Mouse (Mus musculus) midbrain, embryonic 10.5 days (tissue): ENCODE data around the gene Gm10322. TPM values are rescaled to one million over a fixed set of nuclear protein-coding genes. Genes with fewer than 3 reads are reported as not detected.

ENCODE experiments used
- DNase-seq: peaks from one replicate; pipeline ENCODE4 v3.0.0-alpha.2; 2017; ENCODE audit warnings: low spot score
- H3K27ac ChIP-seq: fragments of 300-500 bp; sonication (generic); replicated peaks from 2 replicates; pipeline ENCODE4 v1.5.1; 2016; ENCODE audit warnings: mild to moderate bottlenecking
- H3K27me3 ChIP-seq: fragments of 300-500 bp; sonication (generic); 2 replicates; pipeline ENCODE4 v1.6.1; 2016; ENCODE audit warnings: low read depth, mild to moderate bottlenecking; ENCODE audit not compliant: poor library complexity, severe bottlenecking
- H3K36me3 ChIP-seq: fragments of 300-500 bp; sonication (generic); 2 replicates; pipeline ENCODE4 v1.6.1; 2016; ENCODE audit warnings: mild to moderate bottlenecking, moderate library complexity
- H3K4me1 ChIP-seq: fragments of 300-500 bp; sonication (generic); 2 replicates; pipeline ENCODE4 v1.6.1; 2016
- H3K4me3 ChIP-seq: fragments of 300-500 bp; sonication (generic); 2 replicates; pipeline ENCODE4 v1.5.1; 2016; ENCODE audit warnings: mild to moderate bottlenecking, moderate library complexity
- H3K9me3 ChIP-seq: fragments of 300-500 bp; sonication (generic); replicated peaks from 2 replicates; pipeline ENCODE4 v1.6.1; 2016; ENCODE audit warnings: mild to moderate bottlenecking
- WGBS: fragments of 180-500 bp; shearing (Covaris S2); methylation state at CpG from one replicate; pipeline ENCODE4 v1.1.7; 2016; 5-methylcytosine and 5-hydroxymethylcytosine counted together
- polyA plus RNA-seq: library from polyadenylated mRNA; unstranded; fragments of >200 nt; fragmentation: Nextera tagmentation; extraction: Ambion mirVana; gene quantifications from 2 replicates; pipeline ENCODE4 v1.2.1, GENCODE M21; 2016

The Gm10322 gene
- polyA plus RNA-seq, 1 experiment from 2014 or later: not detected

DNA sequence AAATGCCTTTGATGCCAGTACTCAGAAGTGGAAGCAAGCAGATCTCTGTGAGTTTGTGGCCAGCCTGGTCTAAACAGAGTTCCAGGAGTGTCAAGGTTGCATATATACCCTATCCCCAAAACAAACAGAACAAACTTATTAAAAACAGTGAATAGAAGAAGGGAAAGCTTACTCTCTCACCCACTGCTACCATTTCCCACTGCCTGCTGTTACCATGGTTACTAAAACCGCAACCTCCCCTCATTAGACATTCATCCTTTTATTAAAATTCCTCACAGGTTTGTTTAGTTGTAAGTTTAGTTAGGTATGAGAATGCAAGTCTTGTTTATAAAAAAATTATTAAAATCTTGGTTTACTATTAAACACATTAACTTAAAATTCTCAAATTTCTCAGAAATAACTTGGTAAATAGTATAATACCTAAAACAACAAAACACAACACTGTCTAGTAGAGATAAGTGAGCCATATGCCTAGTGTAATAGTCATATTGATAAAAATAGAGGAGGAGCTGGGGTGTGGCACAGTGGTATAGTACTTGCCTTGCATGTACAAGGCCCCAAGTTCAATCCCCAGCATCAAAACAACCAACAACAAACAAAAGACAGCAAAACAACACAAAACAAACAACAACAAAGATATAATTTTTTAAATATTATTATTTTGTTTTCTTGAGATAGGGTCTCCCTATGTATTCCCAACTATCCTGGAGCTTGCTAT, 33.9 kb upstream of the Gm10322 start:
- no peak overlapping the region for H3K4me3 ChIP-seq
- H3K4me1 ChIP-seq: peaks cover 21% of the 10 kb centered on the region
- 76% methylated on average over 1 of the region's 1 CpGs for WGBS
- H3K27ac ChIP-seq: no peak overlapping the region
- H3K36me3 ChIP-seq: 0 out of 2 replicates have a peak, but pooled peaks cover 7% of the 10 kb centered on the region
- H3K9me3 ChIP-seq: no peaks in the 10 kb centered on the region
- H3K27me3 ChIP-seq: no peaks in the 10 kb centered on the region
- DNase-seq: no peak

DNA sequence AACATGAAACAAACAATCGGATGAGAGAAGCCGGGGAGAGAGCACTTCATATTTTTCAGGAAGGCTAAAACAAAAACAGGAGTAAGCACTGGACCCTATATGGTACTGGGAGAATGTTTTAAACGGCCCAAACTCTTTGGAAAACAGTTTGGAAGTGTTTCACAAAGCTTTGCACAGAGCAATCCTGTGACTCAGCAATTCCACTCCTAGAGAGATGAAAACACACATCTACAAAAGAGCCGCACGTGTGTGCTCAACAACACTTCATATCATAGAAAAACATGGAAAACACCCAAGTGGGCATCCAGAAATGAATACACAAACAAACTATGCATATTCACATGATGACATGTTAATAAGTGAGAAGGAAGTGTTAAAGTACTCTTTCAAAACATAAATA, 30.2 kb upstream of the Gm10322 start:
- H3K27me3 ChIP-seq: no peaks in the 10 kb centered on the region
- no peak overlapping the region for H3K27ac ChIP-seq
- peaks cover 4% of the 10 kb centered on the region for H3K4me1 ChIP-seq
- no peak overlapping the region for H3K4me3 ChIP-seq
- no peak for DNase-seq
- 92% methylated on average over 5 of the region's 5 CpGs for WGBS
- 0 out of 2 replicates have a peak, but pooled peaks cover 7% of the 10 kb centered on the region for H3K36me3 ChIP-seq
- H3K9me3 ChIP-seq: no peaks in the 10 kb centered on the region

DNA sequence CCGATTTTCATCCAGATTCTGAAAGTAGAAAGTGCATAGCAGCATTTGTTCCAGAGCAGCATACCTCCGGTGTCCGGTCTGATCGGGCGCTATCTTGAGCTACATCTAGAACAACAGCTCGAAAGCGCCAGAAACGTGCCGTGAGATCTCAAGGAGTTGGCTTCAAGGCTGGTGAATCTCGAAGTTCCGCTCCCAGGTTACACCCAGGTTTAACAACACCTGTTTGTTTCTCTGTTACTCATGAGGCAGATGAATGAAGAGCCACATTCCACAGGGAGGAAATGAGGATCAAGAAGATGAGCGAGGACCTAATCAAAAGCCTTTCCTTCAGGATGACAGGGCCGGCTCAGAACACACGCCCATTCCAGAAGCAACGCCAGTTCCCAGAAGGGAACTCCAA, 29.0 kb upstream of the Gm10322 start:
- Histone ChIP-seq H3K4me1 (peaks cover under 1% of the 10 kb centered on the region; the same call in 1 of the 2 replicates), H3K9me3 (no peaks in the 10 kb centered on the region), H3K27me3 (no peaks in the 10 kb centered on the region), H3K4me3 (no peak overlapping the region), H3K36me3 (0 out of 2 replicates have a peak, but pooled peaks cover 7% of the 10 kb centered on the region), H3K27ac (no peak overlapping the region)
- no peak for DNase-seq
- WGBS: 94% methylated on average over 15 of the region's 15 CpGs

DNA sequence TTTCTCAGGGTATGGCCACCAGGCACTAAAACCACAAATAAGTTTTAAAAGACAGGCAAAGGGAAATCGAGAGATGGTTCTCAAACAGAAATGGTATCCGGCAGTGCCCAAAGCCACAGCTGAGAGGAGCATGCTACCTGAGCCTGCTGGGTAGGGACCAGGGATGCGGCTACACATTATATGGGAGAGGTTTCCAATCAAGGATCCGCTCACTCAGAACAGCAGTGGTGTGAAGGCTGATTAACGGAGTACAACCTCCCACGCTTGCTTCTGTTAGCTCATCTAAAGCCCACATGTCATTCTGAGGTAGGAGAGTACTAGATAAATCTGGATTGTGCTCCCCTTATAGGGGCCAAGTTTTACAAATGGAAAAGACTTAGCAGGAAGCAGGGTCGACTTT, 27.7 kb upstream of the Gm10322 start:
- H3K27me3 ChIP-seq: no peaks in the 10 kb centered on the region
- H3K36me3 ChIP-seq: 0 out of 2 replicates have a peak, but pooled peaks cover 4% of the 10 kb centered on the region
- no peaks in the 10 kb centered on the region for H3K9me3 ChIP-seq
- no peak overlapping the region for H3K27ac ChIP-seq
- H3K4me3 ChIP-seq: no peak overlapping the region
- no peaks in the 10 kb centered on the region for H3K4me1 ChIP-seq
- WGBS: 93% methylated on average over 7 of the region's 7 CpGs
- no peak for DNase-seq

DNA sequence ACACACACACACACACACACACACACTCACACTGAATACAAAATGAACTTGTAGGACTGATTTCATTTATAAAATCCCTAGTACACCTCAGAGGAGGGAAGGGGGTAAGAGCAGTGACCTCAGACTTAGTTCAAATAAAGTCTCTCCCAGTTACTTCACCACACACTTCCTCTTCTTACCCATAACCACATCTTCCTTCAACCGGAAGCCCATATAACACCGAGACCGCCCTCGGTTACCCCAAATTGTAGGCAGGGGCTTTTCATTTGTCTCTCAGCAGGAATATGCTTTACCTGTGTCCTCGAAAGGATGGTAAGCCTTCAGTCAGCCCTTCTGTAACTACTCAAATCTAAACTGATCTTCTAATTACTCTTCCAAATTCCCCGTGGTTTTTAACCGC, 26.4 kb upstream of the Gm10322 start:
- Histone ChIP-seq H3K9me3 (no peaks in the 10 kb centered on the region), H3K36me3 (no peaks in the 10 kb centered on the region), H3K27me3 (no peaks in the 10 kb centered on the region), H3K27ac (no peak overlapping the region), H3K4me3 (no peak overlapping the region), H3K4me1 (no peaks in the 10 kb centered on the region)
- WGBS: 94% methylated on average over 7 of the region's 7 CpGs
- no peak for DNase-seq

DNA sequence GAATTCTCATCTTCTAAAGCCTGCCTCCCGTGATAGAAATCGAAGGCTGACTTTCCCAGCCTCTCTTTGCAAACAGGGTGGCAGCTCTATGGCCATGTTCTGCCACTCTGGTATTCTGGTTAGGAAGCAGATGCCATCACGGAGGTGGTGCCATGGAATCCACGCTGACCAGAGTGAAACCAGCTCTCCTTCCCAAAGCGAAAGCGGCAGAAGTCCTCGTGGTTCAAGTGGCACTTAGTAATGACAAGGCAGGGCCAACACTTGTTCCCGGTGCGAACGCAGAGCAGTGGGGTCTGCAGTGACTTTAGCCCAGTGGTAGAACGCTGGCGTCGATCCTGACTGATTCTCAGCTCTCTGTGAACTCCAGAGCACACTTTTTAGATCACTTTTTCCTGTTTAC, 26.0 kb upstream of the Gm10322 start:
- no peaks in the 10 kb centered on the region for H3K27me3 ChIP-seq
- DNase-seq: no peak
- no peaks in the 10 kb centered on the region for H3K9me3 ChIP-seq
- H3K36me3 ChIP-seq: no peaks in the 10 kb centered on the region
- no peaks in the 10 kb centered on the region for H3K4me1 ChIP-seq
- no peak overlapping the region for H3K27ac ChIP-seq
- WGBS: 93% methylated on average over 13 of the region's 13 CpGs
- H3K4me3 ChIP-seq: no peak overlapping the region

DNA sequence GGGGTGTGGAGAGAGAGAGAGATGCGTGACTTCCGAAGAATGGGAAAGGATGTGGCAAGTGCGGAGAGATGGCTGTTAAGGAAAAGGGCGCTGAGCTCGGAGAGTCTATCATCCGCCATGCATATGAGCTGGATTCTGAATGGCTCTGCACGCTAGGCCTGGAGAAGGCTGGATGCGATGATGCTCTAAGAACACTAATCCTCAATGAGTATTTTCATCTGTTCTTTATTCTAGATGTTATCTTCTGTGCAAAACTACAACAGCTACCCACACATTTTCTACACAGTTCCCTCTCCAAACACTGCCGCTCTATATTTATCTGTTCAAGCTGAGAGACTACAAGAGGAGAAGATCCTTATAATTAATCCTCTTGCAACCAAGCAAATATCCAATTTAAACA, 25.3 kb upstream of the Gm10322 start:
- Histone ChIP-seq H3K4me3 (no peak overlapping the region), H3K36me3 (no peaks in the 10 kb centered on the region), H3K27me3 (no peaks in the 10 kb centered on the region), H3K27ac (no peak overlapping the region), H3K9me3 (no peaks in the 10 kb centered on the region), H3K4me1 (no peaks in the 10 kb centered on the region)
- no peak for DNase-seq
- WGBS: 94% methylated on average over 9 of the region's 9 CpGs

DNA sequence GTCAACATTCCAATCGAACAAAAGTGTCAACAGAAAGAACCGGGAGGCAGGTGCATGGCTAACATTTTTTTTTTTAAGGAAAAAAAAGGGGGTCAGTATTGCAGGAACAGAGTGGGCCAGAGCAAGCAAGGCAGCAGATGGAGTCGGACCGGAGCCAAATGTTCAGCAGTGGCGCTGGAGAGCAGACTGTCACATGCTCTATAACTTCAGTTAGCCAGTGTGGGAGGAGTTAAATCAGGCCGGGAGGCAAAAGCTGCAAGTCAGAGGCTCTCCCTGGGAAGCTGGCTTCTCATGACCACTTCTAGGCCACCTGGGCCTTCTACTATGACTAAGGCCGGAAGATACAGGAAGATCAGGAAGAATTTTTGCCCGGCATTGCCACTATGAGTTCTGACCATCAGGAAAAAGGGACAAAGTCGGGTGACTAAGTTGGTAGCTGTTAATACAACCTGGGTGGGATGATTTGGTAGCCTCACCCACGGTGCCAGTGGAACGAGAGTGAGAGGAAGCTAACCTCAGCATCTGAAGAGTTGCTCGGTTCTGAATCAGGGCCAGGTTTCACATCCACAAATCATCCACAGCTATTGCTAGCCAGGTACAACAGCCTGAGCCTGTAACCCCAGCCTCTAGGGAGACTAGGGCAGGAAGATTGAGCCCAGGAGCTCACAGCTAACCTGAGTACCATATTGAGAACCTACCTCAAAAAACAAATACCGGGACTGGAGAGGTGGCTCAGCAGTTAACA, 21.9 kb upstream of the Gm10322 start:
- WGBS: 82% methylated on average over 13 of the region's 13 CpGs

DNA sequence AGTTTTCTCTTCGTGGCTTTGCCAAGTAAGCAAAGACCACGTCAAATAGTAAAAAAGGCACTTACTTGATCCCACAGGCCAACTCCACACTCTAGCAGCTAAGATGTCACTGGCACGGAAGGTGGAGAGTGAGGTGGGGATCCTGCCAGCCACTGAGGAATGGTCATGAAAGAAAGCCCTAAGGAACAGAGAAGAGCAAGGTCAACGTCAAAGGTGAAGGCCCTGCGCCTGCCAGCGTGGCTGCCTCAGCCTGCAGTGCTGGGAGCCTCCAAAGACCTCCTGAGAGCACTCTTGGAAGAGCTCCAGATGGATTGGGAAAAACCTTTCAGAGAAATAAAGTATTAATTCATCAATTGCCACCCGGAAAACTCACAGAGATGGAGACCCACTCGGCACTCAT, 15.3 kb upstream of the Gm10322 start:
- H3K27me3 ChIP-seq: no peaks in the 10 kb centered on the region
- H3K27ac ChIP-seq: no peak overlapping the region
- no peaks in the 10 kb centered on the region for H3K4me1 ChIP-seq
- no peaks in the 10 kb centered on the region for H3K36me3 ChIP-seq
- no peaks in the 10 kb centered on the region for H3K9me3 ChIP-seq
- WGBS: 92% methylated on average over 8 of the region's 8 CpGs
- no peak for DNase-seq
- no peak overlapping the region for H3K4me3 ChIP-seq

More for the DNA sequence above, 21.9 kb upstream of the Gm10322 start:
- no peaks in the 10 kb centered on the region for H3K9me3 ChIP-seq
- H3K27ac ChIP-seq: no peak overlapping the region
- H3K36me3 ChIP-seq: no peaks in the 10 kb centered on the region
- no peaks in the 10 kb centered on the region for H3K27me3 ChIP-seq
- no peak for DNase-seq
- H3K4me1 ChIP-seq: no peaks in the 10 kb centered on the region
- no peak overlapping the region for H3K4me3 ChIP-seq

DNA sequence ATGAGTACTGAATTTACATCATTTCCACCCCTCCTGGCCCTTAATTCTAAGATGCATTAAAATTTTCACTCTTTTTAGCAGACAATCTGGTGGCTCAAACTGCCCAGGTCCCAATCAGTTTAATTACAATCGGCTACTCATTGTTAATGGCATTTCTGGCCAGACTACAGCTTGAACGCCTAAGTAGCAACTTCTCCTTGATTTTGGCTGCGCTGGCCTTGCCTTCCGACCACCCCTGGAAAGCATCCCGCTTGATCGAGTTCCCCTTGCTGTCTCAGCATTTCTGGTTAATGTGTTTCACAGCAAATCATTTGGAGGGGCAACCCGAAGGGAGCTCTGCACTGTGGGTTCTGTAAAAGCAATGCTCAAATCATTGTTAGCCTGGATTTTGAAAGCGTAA, 13.8 kb upstream of the Gm10322 start:
- 89% methylated on average over 8 of the region's 8 CpGs for WGBS

DNA sequence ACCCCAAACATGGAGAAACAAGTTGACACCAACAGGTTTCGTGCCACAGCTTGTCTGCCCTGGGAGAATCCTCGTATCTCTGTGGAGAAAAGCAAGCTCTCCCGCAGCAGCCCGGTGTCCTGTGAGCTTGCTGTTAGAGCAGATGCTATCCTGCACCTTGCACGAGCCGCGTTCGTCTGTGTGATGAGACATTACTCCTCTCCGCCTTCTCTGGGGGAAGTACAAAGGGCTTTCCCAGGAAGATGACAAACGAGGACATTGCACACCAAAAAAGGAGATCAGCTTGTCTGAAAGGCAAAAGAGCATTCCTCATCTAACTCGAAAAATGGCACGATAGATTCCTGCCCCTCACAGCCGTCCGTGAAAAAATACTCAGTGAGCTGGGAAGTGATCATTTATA, 13.0 kb upstream of the Gm10322 start:
- DNase-seq: no peak
- 83% methylated on average over 14 of the region's 14 CpGs for WGBS
- no peak overlapping the region for H3K27ac ChIP-seq
- no peaks in the 10 kb centered on the region for H3K27me3 ChIP-seq
- H3K4me3 ChIP-seq: no peak overlapping the region
- H3K9me3 ChIP-seq: no peaks in the 10 kb centered on the region
- H3K4me1 ChIP-seq: 0 out of 2 replicates have a peak, but pooled peaks cover 3% of the 10 kb centered on the region
- no peaks in the 10 kb centered on the region for H3K36me3 ChIP-seq

More for the DNA sequence above, 13.8 kb upstream of the Gm10322 start:
- Histone ChIP-seq H3K4me3 (no peak overlapping the region), H3K9me3 (no peaks in the 10 kb centered on the region), H3K27me3 (no peaks in the 10 kb centered on the region), H3K4me1 (no peaks in the 10 kb centered on the region), H3K36me3 (no peaks in the 10 kb centered on the region), H3K27ac (no peak overlapping the region)
- no peak for DNase-seq

DNA sequence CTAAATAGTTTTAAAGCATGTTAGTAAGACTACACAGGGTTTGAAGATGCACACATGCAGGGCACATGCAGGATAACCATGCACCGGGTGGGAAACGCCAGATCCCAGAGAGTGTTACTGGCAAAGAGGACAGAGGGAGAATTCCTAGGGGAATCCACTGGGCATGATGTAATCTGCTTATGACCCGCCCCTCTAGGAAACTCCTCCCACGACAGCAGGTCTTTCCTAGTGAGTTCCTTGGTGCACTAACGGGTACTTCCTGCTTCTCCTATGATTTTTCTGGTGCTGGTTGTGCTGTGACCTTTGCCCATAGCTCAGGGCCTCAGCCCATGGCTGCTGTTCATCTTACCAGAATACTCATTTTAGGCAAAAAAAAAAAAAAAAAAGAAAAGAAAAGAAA, 12.0 kb upstream of the Gm10322 start:
- Histone ChIP-seq H3K9me3 (no peaks in the 10 kb centered on the region), H3K4me3 (no peak overlapping the region), H3K4me1 (0 out of 2 replicates have a peak, but pooled peaks cover 3% of the 10 kb centered on the region), H3K36me3 (no peaks in the 10 kb centered on the region), H3K27ac (no peak overlapping the region), H3K27me3 (no peaks in the 10 kb centered on the region)
- no peak for DNase-seq
- WGBS: 61% methylated on average over 5 of the region's 5 CpGs

DNA sequence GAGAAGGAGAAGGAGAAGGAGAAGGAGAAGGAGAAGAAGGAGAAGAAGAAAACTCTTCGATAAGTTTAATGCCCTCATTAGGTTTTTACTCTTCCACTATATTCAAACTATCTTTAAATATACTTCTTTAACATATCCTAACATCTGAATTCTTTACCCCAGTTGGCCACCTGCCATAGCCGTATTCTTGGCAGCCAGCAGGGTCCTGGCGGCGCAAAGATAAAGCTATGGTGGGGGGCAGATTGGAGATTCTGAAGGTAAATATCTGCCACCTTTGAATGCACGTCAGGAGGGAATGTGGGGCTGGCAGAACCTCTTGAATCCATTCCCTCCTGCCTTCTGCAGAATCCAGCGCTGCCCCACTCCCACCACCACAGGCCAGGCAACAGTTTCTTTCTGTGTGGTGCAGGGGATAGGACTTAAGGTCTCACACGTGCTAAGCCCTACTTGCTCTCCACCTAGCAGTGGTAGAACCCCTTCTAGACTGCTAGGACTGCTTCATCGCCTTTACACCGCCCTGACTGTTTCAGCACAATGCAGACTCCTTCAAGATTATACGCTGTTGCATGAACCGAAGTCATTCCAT, 10.9 kb upstream of the Gm10322 start:
- 86% methylated on average over 11 of the region's 11 CpGs for WGBS
- no peak overlapping the region for H3K27ac ChIP-seq

More for the DNA sequence above, 10.9 kb upstream of the Gm10322 start:
- Histone ChIP-seq H3K27me3 (no peaks in the 10 kb centered on the region), H3K4me3 (no peak overlapping the region), H3K4me1 (0 out of 2 replicates have a peak, but pooled peaks cover 3% of the 10 kb centered on the region), H3K9me3 (no peaks in the 10 kb centered on the region), H3K36me3 (no peaks in the 10 kb centered on the region)
- DNase-seq: no peak
